In the genomic region with DNA sequence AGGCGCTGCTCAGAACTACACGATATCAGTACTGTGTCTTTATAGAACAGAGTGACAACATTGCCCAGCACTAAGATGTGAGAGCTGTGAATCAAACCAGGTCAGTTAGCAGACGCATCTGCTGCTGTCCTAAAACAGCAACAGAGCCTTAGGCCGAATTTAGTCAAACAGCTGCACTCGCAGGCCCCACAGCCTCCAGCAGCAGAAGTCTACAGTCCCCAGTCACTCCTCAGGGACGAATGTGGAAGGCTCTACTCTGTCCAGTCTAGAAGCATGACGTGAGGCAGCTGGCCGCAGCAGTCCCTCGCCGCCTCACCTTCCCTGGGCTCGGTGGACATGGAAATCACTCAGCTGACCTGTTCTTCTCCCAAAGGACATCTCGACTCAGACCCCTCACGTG, we compare ENCODE assay signal across 23 mouse cellular contexts. TPM values are rescaled to one million over a fixed set of nuclear protein-coding genes. Genes with fewer than 3 reads are reported as not detected.
DNase-seq lines count a peak whose midpoint lies in the region; ATAC-seq lines count a peak whose summit lies in the region.
"Had no signal": no experiment of that assay in that cellular context is flagged by ENCODE, and none has a peak within 500 bp of the region (broad histone marks: within the 10 kb centered on the region; RNA-seq: fewer than 3 reads in every experiment).

No protein-coding gene starts in this region.

- H3K4me3 ChIP-seq in embryonic facial prominence, embryonic 12.5 days: no peak overlapping the region
- H3K4me3 ChIP-seq in embryonic facial prominence, embryonic 10.5 days: no peak overlapping the region
- H3K4me3 ChIP-seq in limb, embryonic 13.5 days: no peak overlapping the region
- H3K4me3 ChIP-seq in limb, embryonic 10.5 days: no peak overlapping the region
- H3K4me3 ChIP-seq in liver, embryonic 11.5 days (ENCODE audit: low read depth, low read length): no peak overlapping the region
- H3K4me3 ChIP-seq: embryonic facial prominence, embryonic 15.5 days; heart, adult 2 months; heart, embryonic 10.5 days; heart, embryonic 13.5 days; hindbrain, embryonic 12.5 days; hindbrain, embryonic 15.5 days had no signal

- 0 out of 2 replicates have a peak, but pooled peaks cover 2% of the 10 kb centered on the region for H3K4me1 ChIP-seq in embryonic facial prominence, embryonic 12.5 days
- peaks cover 9% of the 10 kb centered on the region for H3K4me1 ChIP-seq in embryonic facial prominence, embryonic 10.5 days
- peaks cover 9% of the 10 kb centered on the region for H3K4me1 ChIP-seq in limb, embryonic 13.5 days
- H3K4me1 ChIP-seq in limb, embryonic 10.5 days: peaks cover 17% of the 10 kb centered on the region
- H3K4me1 ChIP-seq in liver, embryonic 11.5 days (replicated peaks; ENCODE audit: control insufficient read depth, insufficient read depth, low read length): no peaks in the 10 kb centered on the region
- H3K4me1 ChIP-seq: embryonic facial prominence, embryonic 15.5 days; heart, embryonic 13.5 days; hindbrain, embryonic 15.5 days had no signal

- H3K9me3 ChIP-seq in embryonic facial prominence, embryonic 12.5 days: no peaks in the 10 kb centered on the region
- H3K9me3 ChIP-seq in embryonic facial prominence, embryonic 10.5 days: no peaks in the 10 kb centered on the region
- H3K9me3 ChIP-seq in limb, embryonic 13.5 days: no peaks in the 10 kb centered on the region
- H3K9me3 ChIP-seq in limb, embryonic 10.5 days (replicated peaks): no peaks in the 10 kb centered on the region
- no peaks in the 10 kb centered on the region for H3K9me3 ChIP-seq in liver, embryonic 11.5 days (ENCODE audit: control insufficient read depth, low read length)
- H3K9me3 ChIP-seq: embryonic facial prominence, embryonic 15.5 days; heart, embryonic 10.5 days; heart, embryonic 13.5 days; hindbrain, embryonic 12.5 days; hindbrain, embryonic 15.5 days had no signal

- H3K27me3 ChIP-seq in embryonic facial prominence, embryonic 12.5 days: no peaks in the 10 kb centered on the region
- no peaks in the 10 kb centered on the region for H3K27me3 ChIP-seq in embryonic facial prominence, embryonic 10.5 days (replicated peaks; ENCODE audit: low read depth, poor library complexity, severe bottlenecking)
- H3K27me3 ChIP-seq in limb, embryonic 13.5 days: no peaks in the 10 kb centered on the region
- H3K27me3 ChIP-seq in limb, embryonic 10.5 days (ENCODE audit: low read depth, poor library complexity, severe bottlenecking): peaks cover 9% of the 10 kb centered on the region
- no peaks in the 10 kb centered on the region for H3K27me3 ChIP-seq in liver, embryonic 11.5 days (replicated peaks; ENCODE audit: control insufficient read depth, insufficient read depth, low read length)
- H3K27me3 ChIP-seq: embryonic facial prominence, embryonic 15.5 days; heart, embryonic 13.5 days; hindbrain, embryonic 12.5 days; hindbrain, embryonic 15.5 days had no signal

- WGBS in embryonic facial prominence, embryonic 12.5 days: 59% methylated on average over 13 of the region's 13 CpGs
- WGBS in embryonic facial prominence, embryonic 10.5 days: 65% methylated on average over 13 of the region's 13 CpGs
- 47% methylated on average over 13 of the region's 13 CpGs for WGBS in limb, embryonic 13.5 days
- WGBS in limb, embryonic 10.5 days: 74% methylated on average over 13 of the region's 13 CpGs
- WGBS in liver, embryonic 11.5 days: 71% methylated on average over 13 of the region's 13 CpGs

- no peak for DNase-seq in embryonic facial prominence, embryonic 10.5 days (ENCODE audit: low spot score)
- no peak for DNase-seq in limb, embryonic 10.5 days (ENCODE audit: low spot score)
- peak; percentile 47 for DNase-seq in brain, adult 2 months (ENCODE audit: low read depth, low spot score)
- peak; percentile 26 for DNase-seq in telencephalon, adult 2 months (ENCODE audit: low read depth, low spot score)
- DNase-seq in liver, embryonic 11.5 days (ENCODE audit: low spot score): no peak
- DNase-seq: adrenal gland, postnatal 10 days; adrenal gland, postnatal 36 days; cerebellum, adult 11 months; cerebellum, adult 2 months; cerebellum, adult 9-11 months; cerebellum, postnatal 25 days; forebrain, postnatal 0 days; gastrocnemius, postnatal 10 days; gastrocnemius, postnatal 36 days; heart, adult 2 months had no signal

- ATAC-seq in embryonic facial prominence, embryonic 12.5 days (ENCODE audit: insufficient number of reproducible peaks, insufficient read depth, low FRiP score, low TSS enrichment): 0 out of 2 replicates have a peak, but pooled peaks have one; percentile 47
- peak; percentile 81 for ATAC-seq in limb, embryonic 13.5 days (ENCODE audit: low FRiP score, low read depth)
- no peak for ATAC-seq in liver, embryonic 11.5 days (replicated peaks; ENCODE audit: low FRiP score)
- ATAC-seq: forebrain, embryonic 14.5 days; forebrain, postnatal 0 days had no signal

- H3K36me3 ChIP-seq in embryonic facial prominence, embryonic 12.5 days: no peaks in the 10 kb centered on the region
- no peaks in the 10 kb centered on the region for H3K36me3 ChIP-seq in embryonic facial prominence, embryonic 10.5 days (replicated peaks)
- no peaks in the 10 kb centered on the region for H3K36me3 ChIP-seq in limb, embryonic 13.5 days
- H3K36me3 ChIP-seq in limb, embryonic 10.5 days: no peaks in the 10 kb centered on the region
- no peaks in the 10 kb centered on the region for H3K36me3 ChIP-seq in liver, embryonic 11.5 days (ENCODE audit: control insufficient read depth, insufficient read depth, low read length)
- H3K36me3 ChIP-seq: embryonic facial prominence, embryonic 15.5 days; heart, embryonic 10.5 days; heart, embryonic 13.5 days; hindbrain, embryonic 12.5 days; hindbrain, embryonic 15.5 days had no signal

- H3K27ac ChIP-seq in embryonic facial prominence, embryonic 12.5 days: no peak overlapping the region
- H3K27ac ChIP-seq in embryonic facial prominence, embryonic 10.5 days (replicated peaks): no peak overlapping the region
- no peak overlapping the region for H3K27ac ChIP-seq in limb, embryonic 13.5 days
- no peak overlapping the region for H3K27ac ChIP-seq in limb, embryonic 10.5 days
- no peak overlapping the region for H3K27ac ChIP-seq in liver, embryonic 11.5 days (ENCODE audit: low read depth, low read length)
- H3K27ac ChIP-seq: embryonic facial prominence, embryonic 15.5 days; heart, adult 2 months; heart, embryonic 10.5 days; heart, embryonic 13.5 days; hindbrain, embryonic 12.5 days; hindbrain, embryonic 15.5 days had no signal

- H3K9ac ChIP-seq in embryonic facial prominence, embryonic 12.5 days: no peak overlapping the region
- no peak overlapping the region for H3K9ac ChIP-seq in limb, embryonic 13.5 days
- H3K9ac ChIP-seq in liver, embryonic 11.5 days (ENCODE audit: low read depth, low read length): no peak overlapping the region
- H3K9ac ChIP-seq: embryonic facial prominence, embryonic 15.5 days; forebrain, postnatal 0 days; heart, embryonic 13.5 days; hindbrain, embryonic 12.5 days; hindbrain, embryonic 15.5 days had no signal

- H3K4me2 ChIP-seq in embryonic facial prominence, embryonic 12.5 days (replicated peaks): no peak overlapping the region
- H3K4me2 ChIP-seq in limb, embryonic 13.5 days (replicated peaks): no peak overlapping the region
- H3K4me2 ChIP-seq in liver, embryonic 11.5 days: no peak overlapping the region
- H3K4me2 ChIP-seq: embryonic facial prominence, embryonic 15.5 days; heart, embryonic 13.5 days; hindbrain, embryonic 12.5 days; hindbrain, embryonic 15.5 days had no signal

RNA-seq across cellular contexts. Expression of a gene that starts 20.6 kb away (rescaled TPM):
- polyA plus RNA-seq in embryonic facial prominence, embryonic 12.5 days (2016; fragmentation: Nextera tagmentation; extraction: Ambion mirVana): 0.17 TPM in 1 of 2 replicates, not detected in the other
- 0.37 and 0.57 TPM in 2 replicates for polyA plus RNA-seq in embryonic facial prominence, embryonic 10.5 days (2016; fragmentation: Nextera tagmentation; extraction: Ambion mirVana)
- 0.45 and 0.68 TPM in 2 replicates for polyA plus RNA-seq in limb, embryonic 13.5 days (2015; fragmentation: Nextera tagmentation; extraction: Ambion mirVana)
- polyA plus RNA-seq in limb, embryonic 10.5 days (2016; fragmentation: Nextera tagmentation; extraction: Ambion mirVana): 1.1 and 1.9 TPM in 2 replicates
- polyA plus RNA-seq in liver, embryonic 11.5 days (2014; fragmentation: Nextera tagmentation; extraction: Ambion mirVana): 0.90 and 1.3 TPM in 2 replicates
- polyA plus RNA-seq: forebrain, embryonic 14.5 days; forebrain, postnatal 0 days had no signal

Comparison
In these comparisons a context has a peak if more than half of its experiments do, and no peak if none do; other contexts are left out.
1. DNase-seq: peak in brain, adult 2 months (single experiment) and telencephalon, adult 2 months (single experiment); none in embryonic facial prominence, embryonic 10.5 days (single experiment), limb, embryonic 10.5 days (single experiment) and liver, embryonic 11.5 days (single experiment).